Mouse (Mus musculus) liver, embryonic 16.5 days (tissue): ENCODE results near the gene Casc3. TPM values are rescaled to one million over a fixed set of nuclear protein-coding genes. Genes with fewer than 3 reads are reported as not detected.
A peak's percentile ranks its signal among the peaks of the same experiment; 100 is the strongest.

ENCODE experiments used
- ATAC-seq: fragments of 200-750 bp; cut with Nextera tagmentation; 2 replicates; pipeline ENCODE4 v1.8.0; 2017; ENCODE audit warnings: low read depth, mild to moderate bottlenecking, moderate number of reproducible peaks, moderate library complexity
- H3K27ac ChIP-seq: fragments of 300-500 bp; sonication (generic); 2 replicates; pipeline ENCODE4 v1.5.1; 2014; ENCODE audit warnings: mild to moderate bottlenecking, low read length
- H3K27me3 ChIP-seq: fragments of 300-500 bp; sonication (generic); 2 replicates; pipeline ENCODE4 v1.6.1; 2014; ENCODE audit warnings: low read depth, low read length, mixed read lengths; ENCODE audit not compliant: control insufficient read depth, insufficient read depth
- H3K36me3 ChIP-seq: fragments of 300-500 bp; sonication (generic); 2 replicates; pipeline ENCODE4 v1.6.1; 2014; ENCODE audit warnings: mild to moderate bottlenecking; ENCODE audit not compliant: control insufficient read depth, insufficient read depth
- H3K4me1 ChIP-seq: fragments of 300-500 bp; sonication (generic); 2 replicates; pipeline ENCODE4 v1.6.1; 2014; ENCODE audit warnings: low read depth, low read length, mixed read lengths; ENCODE audit not compliant: control insufficient read depth
- H3K4me2 ChIP-seq: fragments of 300-500 bp; sonication (generic); 2 replicates; pipeline ENCODE4 v1.6.1; 2014; ENCODE audit warnings: low read depth, low read length, mixed read lengths
- H3K4me3 ChIP-seq: fragments of 300-500 bp; sonication (generic); 2 replicates; pipeline ENCODE4 v1.5.1; 2014; ENCODE audit warnings: low read depth, mild to moderate bottlenecking, low read length
- H3K9ac ChIP-seq: fragments of 300-500 bp; sonication (generic); 2 replicates; pipeline ENCODE4 v1.6.1; 2014; ENCODE audit warnings: low read depth, low read length
- H3K9me3 ChIP-seq: fragments of 300-500 bp; sonication (generic); replicated peaks from 2 replicates; pipeline ENCODE4 v1.6.1; 2016; ENCODE audit warnings: low read length; ENCODE audit not compliant: control insufficient read depth
- WGBS: fragments of 180-500 bp; shearing (Covaris S2); extraction: QIAGEN DNeasy Blood & Tissue Kit; methylation state at CpG from one replicate; pipeline ENCODE4 v1.1.7; 2014; ENCODE audit not compliant: insufficient replicate concordance; 5-methylcytosine and 5-hydroxymethylcytosine counted together
- polyA plus RNA-seq: library from polyadenylated mRNA; unstranded; fragments of >200 nt; fragmentation: Nextera tagmentation; extraction: Ambion mirVana; gene quantifications from 2 replicates; pipeline ENCODE4 v1.2.1, GENCODE M21; 2015

The Casc3 gene
- polyA plus RNA-seq, 1 experiment from 2014 or later = 13.6 TPM

- 39% methylated on average over 12 of the region's 12 CpGs for WGBS
- H3K4me1 ChIP-seq = peaks cover 62% of the 10 kb centered on the region
- no peaks in the 10 kb centered on the region for H3K27me3 ChIP-seq
- H3K27ac ChIP-seq = peak overlapping the region; percentile 78
- no peak overlapping the region for H3K9ac ChIP-seq
- peak overlapping the region; percentile 73 for H3K4me2 ChIP-seq
- no peaks in the 10 kb centered on the region for H3K9me3 ChIP-seq
- no peaks in the 10 kb centered on the region for H3K36me3 ChIP-seq
- ATAC-seq = no peak
- H3K4me3 ChIP-seq = no peak overlapping the region
These were observed 28.5 kb upstream of the Casc3 start for GRCm38 (mm10) chr11:98776052-98776764.

GRCm38 (mm10) chr11:98776843-98777590, 27.7 kb upstream of the Casc3 start:
- peak overlapping the region; percentile 64 for H3K27ac ChIP-seq
- H3K9ac ChIP-seq = peak overlapping the region; percentile 32; the same call in 1 of the 2 replicates
- no peak overlapping the region for H3K4me3 ChIP-seq
- H3K4me2 ChIP-seq = peak overlapping the region; percentile 15
- H3K9me3 ChIP-seq = no peaks in the 10 kb centered on the region
- no peak for ATAC-seq
- no peaks in the 10 kb centered on the region for H3K36me3 ChIP-seq
- 9% methylated on average over 9 of the region's 9 CpGs for WGBS
- no peaks in the 10 kb centered on the region for H3K27me3 ChIP-seq
- peaks cover 59% of the 10 kb centered on the region for H3K4me1 ChIP-seq

- ATAC-seq = no peak
- H3K4me1 ChIP-seq = peaks cover 59% of the 10 kb centered on the region
These were observed 26.8 kb upstream of the Casc3 start for GRCm38 (mm10) chr11:98777888-98778287.

GRCm38 (mm10) chr11:98781851-98782512, 22.7 kb upstream of the Casc3 start:
- H3K9me3 ChIP-seq = no peaks in the 10 kb centered on the region
- no peak overlapping the region for H3K4me2 ChIP-seq
- peaks cover 51% of the 10 kb centered on the region for H3K4me1 ChIP-seq

More at GRCm38 (mm10) chr11:98777888-98778287, 26.8 kb upstream of the Casc3 start:
- Histone ChIP-seq H3K4me3 (no peak overlapping the region), H3K4me2 (no peak overlapping the region), H3K9me3 (no peaks in the 10 kb centered on the region), H3K27me3 (no peaks in the 10 kb centered on the region), H3K36me3 (no peaks in the 10 kb centered on the region), H3K9ac (no peak overlapping the region), H3K27ac (no peak overlapping the region)

GRCm38 (mm10) chr11:98782651-98783235, 22.0 kb upstream of the Casc3 start:
- H3K9me3 ChIP-seq = no peaks in the 10 kb centered on the region
- peak overlapping the region; percentile 11; the same call in 1 of the 2 replicates for H3K9ac ChIP-seq
- H3K27ac ChIP-seq = peak overlapping the region; percentile 79
- H3K4me2 ChIP-seq = peak overlapping the region; percentile 69
- H3K36me3 ChIP-seq = no peaks in the 10 kb centered on the region
- 9% methylated on average over 17 of the region's 17 CpGs for WGBS
- no peaks in the 10 kb centered on the region for H3K27me3 ChIP-seq
- ATAC-seq = no peak
- H3K4me1 ChIP-seq = peaks cover 51% of the 10 kb centered on the region
- peak overlapping the region; percentile 64 for H3K4me3 ChIP-seq

More at GRCm38 (mm10) chr11:98781851-98782512, 22.7 kb upstream of the Casc3 start:
- Histone ChIP-seq H3K27ac (peak overlapping the region; percentile 79), H3K4me3 (no peak overlapping the region), H3K36me3 (no peaks in the 10 kb centered on the region), H3K27me3 (no peaks in the 10 kb centered on the region), H3K9ac (no peak overlapping the region)
- ATAC-seq = no peak
- WGBS = 23% methylated on average over 13 of the region's 14 CpGs

GRCm38 (mm10) chr11:98783236-98783696, 21.4 kb upstream of the Casc3 start:
- peak; percentile 76 for ATAC-seq
- H3K4me3 ChIP-seq = peak overlapping the region; percentile 64
- peaks cover 54% of the 10 kb centered on the region for H3K4me1 ChIP-seq
- peak overlapping the region; percentile 38; the same call in 1 of the 2 replicates for H3K9ac ChIP-seq
- no peaks in the 10 kb centered on the region for H3K36me3 ChIP-seq
- no peaks in the 10 kb centered on the region for H3K9me3 ChIP-seq
- H3K4me2 ChIP-seq = peak overlapping the region; percentile 69
- under 1% methylated on average over 20 of the region's 20 CpGs for WGBS
- no peaks in the 10 kb centered on the region for H3K27me3 ChIP-seq
- peak overlapping the region; percentile 79 for H3K27ac ChIP-seq

- Histone ChIP-seq H3K4me3 (no peak overlapping the region), H3K4me1 (peaks cover 60% of the 10 kb centered on the region), H3K4me2 (no peak overlapping the region), H3K9ac (no peak overlapping the region), H3K27me3 (no peaks in the 10 kb centered on the region), H3K36me3 (no peaks in the 10 kb centered on the region), H3K9me3 (no peaks in the 10 kb centered on the region), H3K27ac (peak overlapping the region; percentile 79; the same call in 1 of the 2 replicates)
- no peak for ATAC-seq
- 53% methylated on average over 4 of the region's 4 CpGs for WGBS
These were observed 20.6 kb upstream of the Casc3 start for GRCm38 (mm10) chr11:98784139-98784538.

- Histone ChIP-seq H3K27ac (peak overlapping the region; percentile 64), H3K27me3 (no peaks in the 10 kb centered on the region), H3K4me3 (no peak overlapping the region), H3K9ac (no peak overlapping the region), H3K9me3 (no peaks in the 10 kb centered on the region), H3K4me2 (no peak overlapping the region), H3K4me1 (peaks cover 70% of the 10 kb centered on the region), H3K36me3 (no peaks in the 10 kb centered on the region)
- WGBS = 70% methylated on average over 10 of the region's 10 CpGs
- no peak for ATAC-seq
These were observed 19.5 kb upstream of the Casc3 start for GRCm38 (mm10) chr11:98785214-98785613.
